Mouse (Mus musculus) erythroblast, embryonic 14.5 days (primary cell): Measurements from ENCODE around the gene Olfr288. TPM values are rescaled to one million over a fixed set of nuclear protein-coding genes. Genes with fewer than 3 reads are reported as not detected.

Experiments used
- H3K27me3 ChIP-seq: 2 replicates; pipeline ENCODE4 v1.6.1; 2012; ENCODE audit warnings: inconsistent platforms; ENCODE audit not compliant: control insufficient read depth
- H3K36me3 ChIP-seq: 2 replicates; pipeline ENCODE4 v1.6.1; 2012; ENCODE audit warnings: mild to moderate bottlenecking, inconsistent platforms; ENCODE audit not compliant: control insufficient read depth
- H3K4me1 ChIP-seq: 2 replicates; pipeline ENCODE4 v1.6.1; 2012; ENCODE audit warnings: inconsistent platforms; ENCODE audit not compliant: control insufficient read depth
- H3K4me3 ChIP-seq: replicated peaks from 2 replicates; pipeline ENCODE3; 2012; ENCODE audit warnings: moderate library complexity, mild to moderate bottlenecking, inconsistent platforms
- H3K9me3 ChIP-seq: 2 replicates; pipeline ENCODE4 v1.6.1; 2012; ENCODE audit warnings: low read length, inconsistent platforms, mixed read lengths; ENCODE audit not compliant: control insufficient read depth
- GATA1 ChIP-seq: IDR thresholded peaks from 2 replicates; pipeline ENCODE4 v1.6.1; 2012; ENCODE audit warnings: low read length, inconsistent platforms, mixed read lengths
- TAL1 ChIP-seq: IDR thresholded peaks from 3 replicates; pipeline ENCODE4 v1.6.1; 2012; ENCODE audit warnings: low read length, inconsistent platforms, mixed read lengths
- polyA plus RNA-seq: library from polyadenylated mRNA; stranded (reverse); fragments of >175 nt; gene quantifications from 2 replicates; pipeline ENCODE4 v1.2.3, GENCODE M21; 2012

Gene Olfr288
- polyA plus RNA-seq, 1 experiment, result not detected

GRCm38 (mm10) chr15:98168622-98169004, 26.7 kb downstream of the Olfr288 start:
- Histone ChIP-seq H3K4me1 (peaks cover 2% of the 10 kb centered on the region), H3K4me3 (no peak overlapping the region), H3K36me3 (no peaks in the 10 kb centered on the region), H3K27me3 (peaks cover 93% of the 10 kb centered on the region), H3K9me3 (peaks cover 2% of the 10 kb centered on the region; the same call in 1 of the 2 replicates)
- TF ChIP-seq TAL1 (no peak), GATA1 (no peak)

GRCm38 (mm10) chr15:98167645-98168621, 27.4 kb downstream of the Olfr288 start:
- no peak overlapping the region for H3K4me3 ChIP-seq
- peaks cover 2% of the 10 kb centered on the region for H3K4me1 ChIP-seq
- H3K36me3 ChIP-seq, result no peaks in the 10 kb centered on the region
- peaks cover 89% of the 10 kb centered on the region for H3K27me3 ChIP-seq
- peaks cover 2% of the 10 kb centered on the region; the same call in 1 of the 2 replicates for H3K9me3 ChIP-seq
- TF ChIP-seq TAL1, result no peak
- no peak for TF ChIP-seq GATA1

- Histone ChIP-seq H3K27me3 (peaks cover 82% of the 10 kb centered on the region), H3K9me3 (peaks cover 2% of the 10 kb centered on the region; the same call in 1 of the 2 replicates), H3K4me3 (no peak within 1 kb of the TSS), H3K36me3 (no peaks in the 10 kb centered on the region), H3K4me1 (peaks cover 2% of the 10 kb centered on the region)
- TF ChIP-seq TAL1, result no peak
- no peak for TF ChIP-seq GATA1
Measured at GRCm38 (mm10) chr15:98166963-98167644, 28.2 kb downstream of the Olfr288 start, which contains the start of gene Ccdc184. Gene Ccdc184, plus strand, starts transcription at chr15:98167158.

GRCm38 (mm10) chr15:98165525-98165924, 29.8 kb downstream of the Olfr288 start, which contains the start of gene Asb8:
Gene Asb8, minus strand, starts transcription at chr15:98165625.
- H3K9me3 ChIP-seq, result peaks cover 2% of the 10 kb centered on the region; the same call in 1 of the 2 replicates
- H3K4me3 ChIP-seq, result no peak within 1 kb of the TSS
- H3K4me1 ChIP-seq, result peaks cover 2% of the 10 kb centered on the region
- TF ChIP-seq GATA1 (no peak), TAL1 (no peak)
- H3K27me3 ChIP-seq, result peaks cover 67% of the 10 kb centered on the region
- no peaks in the 10 kb centered on the region for H3K36me3 ChIP-seq

GRCm38 (mm10) chr15:98162561-98162960, 32.8 kb downstream of the Olfr288 start:
- H3K27me3 ChIP-seq, result peaks cover 40% of the 10 kb centered on the region
- TF ChIP-seq GATA1 (no peak), TAL1 (no peak)

GRCm38 (mm10) chr15:98161026-98161805, 34.1 kb downstream of the Olfr288 start:
- TF ChIP-seq GATA1 (no peak), TAL1 (no peak)
- no peaks in the 10 kb centered on the region for H3K4me1 ChIP-seq
- H3K27me3 ChIP-seq, result peaks cover 26% of the 10 kb centered on the region
- H3K4me3 ChIP-seq, result no peak overlapping the region
- H3K36me3 ChIP-seq, result no peaks in the 10 kb centered on the region
- H3K9me3 ChIP-seq, result no peaks in the 10 kb centered on the region

More at GRCm38 (mm10) chr15:98162561-98162960, 32.8 kb downstream of the Olfr288 start:
- H3K36me3 ChIP-seq, result no peaks in the 10 kb centered on the region
- no peaks in the 10 kb centered on the region; the same call in 1 of the 2 replicates for H3K9me3 ChIP-seq
- H3K4me3 ChIP-seq, result no peak overlapping the region
- peaks cover under 1% of the 10 kb centered on the region for H3K4me1 ChIP-seq

GRCm38 (mm10) chr15:98157253-98157652, 38.1 kb downstream of the Olfr288 start:
- no peak overlapping the region for H3K4me3 ChIP-seq
- H3K4me1 ChIP-seq, result no peaks in the 10 kb centered on the region

GRCm38 (mm10) chr15:98155944-98156343, 39.4 kb downstream of the Olfr288 start:
- Histone ChIP-seq H3K4me3 (no peak overlapping the region), H3K27me3 (peaks cover 3% of the 10 kb centered on the region; the same call in 1 of the 2 replicates), H3K36me3 (no peaks in the 10 kb centered on the region), H3K9me3 (no peaks in the 10 kb centered on the region), H3K4me1 (no peaks in the 10 kb centered on the region)
- TF ChIP-seq GATA1 (no peak), TAL1 (no peak)

More at GRCm38 (mm10) chr15:98157253-98157652, 38.1 kb downstream of the Olfr288 start:
- TF ChIP-seq TAL1, result no peak
- no peak for TF ChIP-seq GATA1
- no peaks in the 10 kb centered on the region for H3K9me3 ChIP-seq
- H3K36me3 ChIP-seq, result no peaks in the 10 kb centered on the region
- peaks cover 3% of the 10 kb centered on the region; the same call in 1 of the 2 replicates for H3K27me3 ChIP-seq
